Mouse (Mus musculus): ENCODE measurements around the gene Cngb1. TPM values are rescaled to one million over a fixed set of nuclear protein-coding genes. Genes with fewer than 3 reads are reported as not detected.

Gene Cngb1
- polyA plus RNA-seq, 1 experiment from 2014 or later = not detected

DNA sequence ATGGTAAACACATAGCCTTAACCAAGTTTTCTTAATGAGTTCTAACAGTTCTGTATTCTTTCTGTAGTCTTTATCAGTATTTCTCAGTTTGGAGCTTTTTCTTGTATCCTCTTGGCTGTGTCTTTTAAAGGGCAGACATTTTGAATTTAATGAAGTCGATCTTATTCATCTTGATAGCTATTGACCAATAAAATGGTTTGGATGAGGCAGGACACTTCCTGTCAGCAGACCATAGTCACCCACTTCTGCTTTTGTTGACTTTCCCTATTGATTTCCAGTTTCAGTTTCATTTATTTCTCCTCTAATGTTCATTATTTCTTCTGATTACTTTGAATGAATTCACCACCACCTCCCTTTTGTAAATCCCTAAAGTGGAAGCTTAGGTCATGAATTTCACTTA is 29.3 kb upstream of the Cngb1 start:
- DNase-seq (ENCODE audit: low spot score) = no peak
- Histone ChIP-seq H3K36me3 (replicated peaks) (peaks cover 50% of the 10 kb centered on the region), H3K27me3 (replicated peaks; ENCODE audit: low read depth, poor library complexity, severe bottlenecking) (no peaks in the 10 kb centered on the region), H3K27ac (replicated peaks) (no peak overlapping the region), H3K4me1 (peaks cover 12% of the 10 kb centered on the region), H3K9me3 (no peaks in the 10 kb centered on the region), H3K4me3 (no peak overlapping the region)
- WGBS = 94% methylated on average over 1 of the region's 1 CpGs

DNA sequence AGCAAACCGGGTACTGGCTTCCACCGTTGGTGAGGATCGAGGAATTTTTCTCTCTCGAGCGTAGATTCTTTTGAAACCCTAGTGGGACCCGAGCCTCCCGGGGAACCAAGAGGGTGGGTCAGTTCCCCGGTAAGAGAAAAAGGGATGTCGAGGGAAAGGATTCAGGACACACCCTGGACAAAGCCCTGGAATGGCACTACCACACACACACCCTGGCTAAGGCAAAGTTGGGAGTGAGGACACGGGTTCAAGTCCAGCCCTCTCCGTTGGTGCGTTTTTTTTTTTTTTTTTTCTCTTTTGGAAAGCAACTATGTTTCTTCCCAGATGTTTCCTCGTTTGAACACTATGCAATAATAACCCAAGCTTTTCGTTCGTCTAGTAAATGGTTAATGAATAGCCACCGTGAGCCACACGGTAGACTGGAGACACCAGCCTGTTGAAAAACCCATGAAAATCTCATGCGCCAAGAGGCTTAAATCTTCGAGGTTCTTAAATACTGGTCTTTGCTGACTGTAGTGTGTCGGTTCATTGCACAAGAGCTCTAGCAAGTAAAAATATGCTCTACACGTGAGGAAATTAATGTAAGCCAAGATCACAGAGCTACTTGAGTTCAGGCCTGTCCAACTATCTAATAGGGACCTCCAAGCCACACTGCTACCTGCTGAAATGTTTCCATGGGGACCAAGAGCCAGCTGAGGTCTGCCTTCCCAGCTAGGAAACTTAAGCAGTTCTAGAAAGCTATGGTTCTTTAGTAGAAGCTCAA is 26.2 kb upstream of the Cngb1 start:
- 31% methylated on average over 21 of the region's 21 CpGs for WGBS
- Histone ChIP-seq H3K27me3 (replicated peaks; ENCODE audit: low read depth, poor library complexity, severe bottlenecking) (no peaks in the 10 kb centered on the region), H3K36me3 (replicated peaks) (peaks cover 46% of the 10 kb centered on the region), H3K27ac (replicated peaks) (peak overlapping the region; percentile 97), H3K4me1 (peaks cover 26% of the 10 kb centered on the region), H3K9me3 (no peaks in the 10 kb centered on the region), H3K4me3 (peak overlapping the region; percentile 92)
- DNase-seq (ENCODE audit: low spot score) = no peak

DNA sequence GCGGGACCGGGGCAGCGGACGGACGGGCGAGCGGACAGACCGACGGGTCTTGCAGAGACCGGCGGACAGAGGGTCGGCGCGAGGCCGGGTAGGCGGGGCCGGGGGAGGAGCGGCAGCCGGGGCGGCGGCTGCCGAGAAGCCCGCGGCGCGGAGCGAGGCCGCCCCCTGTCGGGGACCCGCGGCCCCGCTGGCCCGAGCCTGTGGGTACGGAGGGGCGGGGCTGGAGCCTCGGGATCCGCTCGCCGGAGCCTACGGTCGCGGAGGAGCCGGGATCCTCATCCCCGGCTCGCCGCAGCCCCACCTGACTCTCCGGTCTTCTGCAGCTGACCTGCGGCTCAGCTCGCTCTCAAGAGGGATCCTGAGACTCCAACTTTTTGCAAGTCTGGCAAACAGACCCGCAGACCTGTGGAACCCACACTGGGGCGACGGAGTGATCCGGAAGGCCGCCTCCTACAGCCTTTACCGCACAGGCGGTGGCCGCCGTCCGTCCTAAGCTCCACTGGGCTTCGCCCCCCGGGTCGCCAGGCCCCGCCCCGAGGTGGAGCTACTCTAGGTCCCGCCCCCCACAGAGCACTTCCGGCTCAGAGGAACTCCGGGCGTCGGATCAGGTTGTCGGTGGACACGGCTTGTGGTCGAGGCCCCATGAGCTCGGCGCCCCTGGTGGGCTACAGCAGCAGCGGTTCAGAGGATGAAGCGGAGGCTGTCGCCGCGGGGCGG is 25.5 kb upstream of the Cngb1 start, which contains the start of the genes Zfp319 and Usb1:
Zfp319 (minus strand) TSS at position 231 of the 717 bp plus-strand sequence.
Usb1 (plus strand) TSS at position 565 of the 717 bp plus-strand sequence.
- WGBS = under 1% methylated on average over 80 of the region's 80 CpGs
- H3K36me3 ChIP-seq (replicated peaks) = peaks cover 49% of the 10 kb centered on the region
- H3K4me3 ChIP-seq = peak within 1 kb of the TSS; percentile 92
- H3K27me3 ChIP-seq (replicated peaks; ENCODE audit: low read depth, poor library complexity, severe bottlenecking) = no peaks in the 10 kb centered on the region
- no peaks in the 10 kb centered on the region for H3K9me3 ChIP-seq
- peak within 1 kb of the TSS; percentile 97 for H3K27ac ChIP-seq (replicated peaks)
- H3K4me1 ChIP-seq = peaks cover 26% of the 10 kb centered on the region
- peak; percentile 98 for DNase-seq (ENCODE audit: low spot score)

DNA sequence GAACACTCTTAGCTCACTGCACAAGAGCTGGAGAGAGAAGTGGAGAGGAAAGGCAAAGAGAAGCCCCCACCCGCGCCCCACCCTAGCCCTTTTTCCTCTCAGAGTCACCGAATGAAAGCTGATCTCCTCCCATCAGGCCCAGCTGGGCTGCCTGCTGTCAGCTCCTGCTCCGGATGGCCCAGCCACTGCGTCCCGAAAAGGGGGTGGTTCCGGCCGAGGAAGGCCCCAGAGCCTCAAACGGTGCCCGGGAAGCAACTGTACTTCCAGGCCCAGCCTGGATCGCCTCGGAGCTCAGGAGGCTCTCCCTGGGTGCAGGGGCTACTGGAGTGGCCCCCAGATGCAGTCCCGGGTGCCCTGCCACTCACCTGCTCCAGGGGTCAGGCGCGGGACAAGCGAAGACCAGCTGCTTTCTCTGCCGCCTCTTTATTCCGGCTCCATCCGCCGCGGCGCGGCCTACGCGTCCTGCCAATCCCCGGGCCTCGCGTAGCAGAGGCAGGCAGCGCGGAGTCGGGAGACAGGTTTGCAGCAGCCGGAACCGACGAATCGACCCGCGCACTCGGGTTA is 24.9 kb upstream of the Cngb1 start:
- peaks cover 55% of the 10 kb centered on the region for H3K36me3 ChIP-seq (replicated peaks)

DNA sequence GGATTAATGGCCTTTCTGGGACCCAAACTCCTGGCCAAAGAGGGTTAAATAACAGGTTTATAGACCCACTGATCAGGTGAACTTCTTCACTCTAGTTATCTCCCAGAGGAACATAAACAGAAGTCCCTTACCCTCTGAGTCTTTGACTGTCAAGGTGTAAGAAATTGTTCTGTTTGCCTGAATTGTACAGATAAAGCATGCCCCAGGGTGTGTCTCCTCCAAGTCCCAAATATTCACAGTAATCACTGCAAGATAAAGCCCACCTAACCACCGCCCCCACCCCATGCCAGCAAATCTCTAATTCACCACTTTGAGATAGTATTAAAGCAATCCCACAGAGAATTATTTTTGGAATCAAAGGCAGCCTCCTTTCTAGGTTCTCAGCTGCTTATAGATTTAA is 24.0 kb upstream of the Cngb1 start:
- DNase-seq (ENCODE audit: low spot score) = no peak
- Histone ChIP-seq H3K27me3 (replicated peaks; ENCODE audit: low read depth, poor library complexity, severe bottlenecking) (no peaks in the 10 kb centered on the region), H3K9me3 (no peaks in the 10 kb centered on the region), H3K4me1 (peaks cover 28% of the 10 kb centered on the region), H3K36me3 (replicated peaks) (peaks cover 64% of the 10 kb centered on the region), H3K27ac (replicated peaks) (no peak overlapping the region), H3K4me3 (peak overlapping the region; percentile 92)
- WGBS = 82% methylated on average over 1 of the region's 1 CpGs

More for the DNA sequence above, 24.9 kb upstream of the Cngb1 start:
- Histone ChIP-seq H3K27me3 (replicated peaks; ENCODE audit: low read depth, poor library complexity, severe bottlenecking) (no peaks in the 10 kb centered on the region), H3K4me1 (peaks cover 26% of the 10 kb centered on the region), H3K9me3 (no peaks in the 10 kb centered on the region), H3K4me3 (peak overlapping the region; percentile 92), H3K27ac (replicated peaks) (peak overlapping the region; percentile 97)
- WGBS = under 1% methylated on average over 38 of the region's 38 CpGs
- no peak for DNase-seq (ENCODE audit: low spot score)

DNA sequence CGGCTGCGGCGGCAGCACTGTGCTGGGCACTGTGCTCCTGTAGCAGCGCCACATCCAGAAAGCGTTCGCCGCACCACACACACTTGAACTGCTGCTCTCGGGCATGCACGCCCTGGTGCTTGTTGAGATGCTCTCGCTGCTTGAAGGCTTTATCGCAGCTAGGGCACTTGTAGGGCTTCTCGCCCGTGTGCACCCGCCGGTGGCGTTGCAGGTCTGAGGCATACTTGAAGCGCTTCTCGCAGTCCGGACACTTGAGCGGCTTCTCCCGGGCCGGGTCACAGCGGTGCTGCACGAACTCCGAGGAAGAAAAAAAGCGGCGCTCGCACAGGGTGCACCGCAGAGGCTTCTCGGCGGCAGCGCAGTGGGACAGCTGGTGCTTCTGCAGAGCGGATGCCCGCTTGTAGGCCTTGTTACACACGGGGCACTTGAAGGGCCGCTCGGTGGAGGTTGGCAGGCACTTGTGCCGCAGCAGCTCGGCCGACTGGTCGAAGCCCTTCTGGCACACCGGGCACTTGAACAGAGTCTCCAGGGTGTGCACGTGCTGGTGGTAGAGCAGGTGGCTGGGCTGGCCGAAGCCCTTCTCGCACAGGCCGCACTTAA is 21.6 kb upstream of the Cngb1 start:
- H3K27me3 ChIP-seq (replicated peaks; ENCODE audit: low read depth, poor library complexity, severe bottlenecking) = no peaks in the 10 kb centered on the region
- 86% methylated on average over 46 of the region's 46 CpGs for WGBS
- H3K4me3 ChIP-seq = no peak overlapping the region
- no peaks in the 10 kb centered on the region for H3K9me3 ChIP-seq
- no peak overlapping the region for H3K27ac ChIP-seq (replicated peaks)
- peaks cover 31% of the 10 kb centered on the region for H3K4me1 ChIP-seq
- no peak for DNase-seq (ENCODE audit: low spot score)
- peaks cover 65% of the 10 kb centered on the region for H3K36me3 ChIP-seq (replicated peaks)

DNA sequence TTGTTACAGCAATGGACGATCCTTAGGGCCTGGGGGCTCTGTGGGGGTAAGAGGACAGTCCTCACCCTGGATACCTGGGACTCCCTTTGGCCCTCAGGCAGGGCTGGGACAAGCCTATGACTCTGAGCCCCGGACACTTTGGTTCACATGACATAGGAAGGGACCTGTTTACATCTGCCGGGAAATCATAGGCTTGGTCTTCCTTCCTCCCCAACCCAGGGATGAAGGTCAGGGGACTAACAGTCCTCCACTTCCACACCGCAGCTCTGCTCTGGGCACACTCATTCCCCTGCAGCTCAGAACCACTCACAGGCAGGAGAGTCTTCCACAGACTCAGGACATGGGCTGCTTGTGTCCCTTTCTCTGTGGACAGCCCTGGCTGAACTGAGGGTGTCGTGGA is 20.4 kb upstream of the Cngb1 start:
- 91% methylated on average over 5 of the region's 5 CpGs for WGBS
- Histone ChIP-seq H3K4me1 (peaks cover 27% of the 10 kb centered on the region), H3K36me3 (replicated peaks) (peaks cover 65% of the 10 kb centered on the region)

DNA sequence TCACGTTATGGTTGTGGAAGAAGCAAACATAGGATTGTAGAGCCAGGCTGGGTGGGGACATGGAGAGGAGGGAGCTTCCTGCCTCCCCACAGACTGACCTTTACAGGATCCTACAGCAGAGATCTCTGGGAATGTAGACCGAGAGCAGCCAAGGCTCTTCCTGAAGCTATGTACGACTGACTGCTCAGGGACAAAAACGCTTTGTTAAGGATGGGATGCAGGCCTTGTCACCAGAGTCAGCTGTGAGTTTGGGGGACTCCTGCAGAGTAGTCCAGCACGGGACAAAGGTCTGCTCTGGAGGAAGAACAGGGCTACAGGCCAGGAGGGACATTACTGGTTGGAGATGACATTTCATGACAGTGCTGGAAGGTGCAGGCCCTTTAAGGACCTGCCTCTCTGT is 18.3 kb upstream of the Cngb1 start:
- Histone ChIP-seq H3K27me3 (replicated peaks; ENCODE audit: low read depth, poor library complexity, severe bottlenecking) (peaks cover 22% of the 10 kb centered on the region), H3K9me3 (no peaks in the 10 kb centered on the region), H3K4me1 (peaks cover 26% of the 10 kb centered on the region), H3K4me3 (no peak overlapping the region), H3K36me3 (replicated peaks) (peaks cover 61% of the 10 kb centered on the region), H3K27ac (replicated peaks) (no peak overlapping the region)
- 46% methylated on average over 5 of the region's 5 CpGs for WGBS
- no peak for DNase-seq (ENCODE audit: low spot score)

More for the DNA sequence above, 20.4 kb upstream of the Cngb1 start:
- H3K4me3 ChIP-seq = no peak overlapping the region
- DNase-seq (ENCODE audit: low spot score) = no peak
- peaks cover 2% of the 10 kb centered on the region; the same call in 1 of the 2 replicates for H3K27me3 ChIP-seq (replicated peaks; ENCODE audit: low read depth, poor library complexity, severe bottlenecking)
- H3K9me3 ChIP-seq = no peaks in the 10 kb centered on the region
- H3K27ac ChIP-seq (replicated peaks) = no peak overlapping the region

DNA sequence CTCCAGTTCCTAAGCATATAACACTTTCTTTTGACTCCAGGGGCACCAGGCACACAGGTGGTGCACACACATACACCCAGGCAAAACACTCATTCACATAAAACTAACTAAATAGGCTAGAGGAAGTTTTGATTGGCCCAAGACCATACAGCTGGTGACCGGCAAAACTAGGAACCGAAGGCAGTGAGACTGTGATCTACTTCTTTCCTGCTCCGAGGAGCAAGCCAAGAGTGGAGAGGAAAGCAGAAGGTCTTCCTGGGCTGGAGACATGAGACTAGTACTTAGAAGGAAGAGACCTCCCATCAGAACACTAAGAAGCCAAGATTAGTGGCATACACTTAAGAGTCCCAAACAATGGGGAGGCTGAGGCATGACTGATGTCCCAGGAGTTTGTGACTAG is 16.8 kb upstream of the Cngb1 start:
- WGBS = 93% methylated on average over 3 of the region's 3 CpGs
- Histone ChIP-seq H3K4me1 (peaks cover 22% of the 10 kb centered on the region), H3K36me3 (replicated peaks) (peaks cover 47% of the 10 kb centered on the region), H3K4me3 (no peak overlapping the region), H3K9me3 (peaks cover under 1% of the 10 kb centered on the region; the same call in 1 of the 2 replicates), H3K27ac (replicated peaks) (no peak overlapping the region), H3K27me3 (replicated peaks; ENCODE audit: low read depth, poor library complexity, severe bottlenecking) (peaks cover 37% of the 10 kb centered on the region)
- DNase-seq (ENCODE audit: low spot score) = no peak

DNA sequence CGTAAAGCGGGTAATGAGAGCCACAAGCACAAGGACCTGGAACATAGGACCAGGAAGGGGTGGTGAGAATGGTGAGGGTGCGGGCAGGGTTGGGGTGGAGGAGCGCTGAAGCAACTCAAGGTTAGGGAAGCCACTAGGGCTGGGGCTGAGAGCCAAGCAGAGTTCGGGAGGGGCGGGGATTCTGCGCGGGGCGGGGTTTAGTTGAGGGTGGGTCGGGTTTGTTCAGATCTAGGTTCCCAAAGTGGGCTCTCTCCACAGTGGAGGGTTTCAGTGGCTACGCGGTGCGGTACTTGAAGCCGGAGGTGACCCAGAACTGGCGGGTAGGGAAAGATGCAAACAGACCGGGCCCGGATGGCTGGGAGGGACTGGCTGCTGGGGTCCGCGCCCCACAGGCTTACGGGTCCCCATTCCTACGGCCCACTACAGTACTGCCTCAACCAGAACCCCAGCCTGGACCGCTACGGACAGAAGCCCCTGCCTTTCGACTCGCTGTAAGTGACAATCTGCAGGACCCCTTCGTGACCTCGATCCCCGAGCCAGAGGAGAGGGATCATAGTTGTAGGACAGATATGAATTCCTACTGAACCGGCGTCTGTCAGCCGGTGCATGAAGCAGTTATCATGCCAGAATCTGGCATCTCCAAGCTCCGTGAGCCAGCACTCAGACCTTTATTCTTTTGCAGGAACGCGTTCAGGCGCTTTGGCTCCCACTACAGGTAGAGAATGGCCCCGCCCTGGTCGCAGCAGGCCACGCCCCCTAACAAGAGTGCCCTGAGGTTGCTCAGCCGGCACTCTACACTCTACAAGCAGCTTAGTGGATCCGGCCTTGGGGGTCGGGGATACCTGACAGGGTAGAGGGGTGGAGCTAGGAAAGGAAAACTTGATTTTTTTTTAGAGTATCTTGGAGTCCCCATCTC is 14.1 kb upstream of the Cngb1 start:
- peaks cover 22% of the 10 kb centered on the region for H3K4me1 ChIP-seq
- H3K36me3 ChIP-seq (replicated peaks) = peaks cover 19% of the 10 kb centered on the region
- peaks cover 5% of the 10 kb centered on the region; the same call in 1 of the 2 replicates for H3K9me3 ChIP-seq
- 2% methylated on average over 41 of the region's 41 CpGs for WGBS
- H3K27me3 ChIP-seq (replicated peaks; ENCODE audit: low read depth, poor library complexity, severe bottlenecking) = peaks cover 38% of the 10 kb centered on the region
- H3K4me3 ChIP-seq = peak overlapping the region; percentile 58
- DNase-seq (ENCODE audit: low spot score) = peak; percentile 74
- no peak overlapping the region; the same call in 1 of the 2 replicates for H3K27ac ChIP-seq (replicated peaks)

DNA sequence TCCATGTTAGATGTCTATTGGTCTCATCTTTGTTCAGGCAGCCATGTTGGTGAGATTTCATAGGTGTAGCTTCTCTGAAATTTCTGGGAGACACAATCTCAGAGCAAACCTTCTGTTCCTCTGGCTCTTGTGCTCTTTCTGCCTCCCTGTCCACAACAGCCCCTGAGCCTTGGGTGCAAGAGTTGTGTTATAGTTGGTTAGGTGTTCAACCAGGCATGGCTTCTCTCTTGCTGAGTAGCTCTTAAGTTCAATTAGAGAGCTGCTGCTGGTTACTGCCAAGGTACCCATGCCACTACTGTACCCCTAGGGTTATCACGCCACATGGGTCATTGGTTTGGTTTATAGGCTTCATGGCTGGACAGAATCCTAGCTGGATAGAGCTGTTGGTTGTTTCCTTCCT is 9.0 kb upstream of the Cngb1 start:
- Histone ChIP-seq H3K9me3 (peaks cover 5% of the 10 kb centered on the region; the same call in 1 of the 2 replicates), H3K4me1 (peaks cover 17% of the 10 kb centered on the region), H3K4me3 (no peak overlapping the region), H3K36me3 (replicated peaks) (no peaks in the 10 kb centered on the region), H3K27me3 (replicated peaks; ENCODE audit: low read depth, poor library complexity, severe bottlenecking) (peaks cover 22% of the 10 kb centered on the region), H3K27ac (replicated peaks) (no peak overlapping the region)
- WGBS = 92% methylated on average over 1 of the region's 1 CpGs
- DNase-seq (ENCODE audit: low spot score) = no peak
